Mouse (Mus musculus) CH12.LX (cell line): ENCODE measurements around the gene Prss12.

Source experiments
- BHLHE40 ChIP-seq: IDR thresholded peaks from 2 replicates; pipeline ENCODE4 v1.6.1; 2011; ENCODE audit warnings: mild to moderate bottlenecking, low read depth, low read length, improper control_type of control experiment
- CTCF ChIP-seq, 2 experiments: IDR thresholded peaks in 1 of 2; conservative IDR thresholded peaks in 1 of 2; 2 replicates each; pipeline ENCODE4 v1.5.1; 2011 to 2012; ENCODE audit warnings: low read depth in 2 of 2, low read length in 2 of 2, improper control_type of control experiment in 1 of 2, inconsistent platforms in 1 of 2, mild to moderate bottlenecking in 1 of 2, moderate library complexity in 1 of 2
- EP300 ChIP-seq: IDR thresholded peaks from 2 replicates; pipeline ENCODE4 v1.6.1; 2011; ENCODE audit warnings: low read length, improper control_type of control experiment
- JUND ChIP-seq: conservative IDR thresholded peaks from 2 replicates; pipeline ENCODE4 v1.6.1; 2011; ENCODE audit warnings: low read depth, low read length, improper control_type of control experiment
- MXI1 ChIP-seq: IDR thresholded peaks from 2 replicates; pipeline ENCODE4 v1.6.1; 2011; ENCODE audit warnings: mild to moderate bottlenecking, low read depth, low read length, improper control_type of control experiment
- PAX5 ChIP-seq: IDR thresholded peaks from 2 replicates; pipeline ENCODE4 v1.6.1; 2012; ENCODE audit warnings: low read length, inconsistent platforms, mixed read lengths
- POLR2A ChIP-seq: IDR thresholded peaks from 2 replicates; pipeline ENCODE4 v1.6.1; 2011; ENCODE audit warnings: low read depth, mild to moderate bottlenecking, improper control_type of control experiment, low read length
- RCOR1 ChIP-seq: conservative IDR thresholded peaks from 2 replicates; pipeline ENCODE4 v1.6.1; 2012; ENCODE audit warnings: low read depth, mild to moderate bottlenecking, inconsistent platforms, low read length, improper control_type of control experiment
- UBTF ChIP-seq: IDR thresholded peaks from 2 replicates; pipeline ENCODE4 v1.6.1; 2012; ENCODE audit warnings: low read depth, mild to moderate bottlenecking, inconsistent platforms, low read length, improper control_type of control experiment, moderate library complexity
- ZKSCAN1 ChIP-seq: IDR thresholded peaks from 2 replicates; pipeline ENCODE4 v1.6.1; 2012; ENCODE audit warnings: low read depth, inconsistent platforms, low read length, improper control_type of control experiment, borderline replicate concordance

- no peak for TF ChIP-seq BHLHE40
- no peak for TF ChIP-seq CTCF (conservative IDR thresholded peaks at IDR 0.05 in 1 of 2, IDR thresholded peaks at IDR 0.05 in 1 of 2; ENCODE audit: low read depth in 2 of 2, low read length in 2 of 2)
- TF ChIP-seq POLR2A = no peak
- no peak for TF ChIP-seq JUND
- TF ChIP-seq MXI1 = no peak
- TF ChIP-seq RCOR1 = no peak
- no peak for TF ChIP-seq PAX5
- no peak for TF ChIP-seq ZKSCAN1
- no peak for TF ChIP-seq UBTF
- TF ChIP-seq EP300 = no peak
Observed at GRCm38 (mm10) chr3:123476833-123477232, 30.1 kb downstream of the Prss12 start.
